Mouse (Mus musculus) testis, adult 2 months (tissue): ENCODE results near the gene Polrmt. TPM values are rescaled to one million over a fixed set of nuclear protein-coding genes. Genes with fewer than 3 reads are reported as not detected.

ENCODE experiments used
- H3K27ac ChIP-seq: fragments of 200-500 bp; 2 replicates; pipeline ENCODE4 v1.5.1; 2012; ENCODE audit warnings: low read depth, low read length; ENCODE audit not compliant: control insufficient read depth, insufficient read depth
- H3K27me3 ChIP-seq: fragments of 200-500 bp; 2 replicates; pipeline ENCODE4 v1.6.1; 2012; ENCODE audit warnings: mild to moderate bottlenecking, low read length, moderate library complexity; ENCODE audit not compliant: control insufficient read depth, insufficient read depth
- H3K36me3 ChIP-seq: fragments of 200-500 bp; 2 replicates; pipeline ENCODE4 v1.6.1; 2012; ENCODE audit warnings: mild to moderate bottlenecking, low read length; ENCODE audit not compliant: control insufficient read depth, insufficient read depth
- H3K4me1 ChIP-seq: fragments of 200-500 bp; 2 replicates; pipeline ENCODE4 v1.6.1; 2012; ENCODE audit warnings: low read length; ENCODE audit not compliant: control insufficient read depth, insufficient read depth
- H3K4me3 ChIP-seq: fragments of 200-500 bp; 2 replicates; pipeline ENCODE4 v1.5.1; 2012; ENCODE audit warnings: low read depth, mild to moderate bottlenecking, low read length, moderate library complexity, mixed read lengths; ENCODE audit not compliant: control insufficient read depth
- CTCF ChIP-seq: fragments of 200-500 bp; IDR thresholded peaks from 2 replicates; pipeline ENCODE4 v1.5.1; 2012; ENCODE audit warnings: low read depth, mild to moderate bottlenecking, inconsistent platforms, low read length, moderate library complexity; ENCODE audit not compliant: control insufficient read depth, insufficient read depth, insufficient replicate concordance
- POLR2A ChIP-seq: fragments of 200-500 bp; IDR thresholded peaks from 2 replicates; pipeline ENCODE4 v1.6.1; 2012; ENCODE audit warnings: low read depth, mild to moderate bottlenecking, inconsistent platforms, low read length, moderate library complexity; ENCODE audit not compliant: control insufficient read depth
- polyA plus RNA-seq: library from polyadenylated mRNA; depleted of rRNA; stranded (reverse); fragments of >200 nt; gene quantifications from 2 replicates; pipeline ENCODE4 v1.2.3, GENCODE M21; 2012; rRNA removed

Polrmt gene
- polyA plus RNA-seq, result 30.6 and 32.5 TPM in 2 replicates

DNA sequence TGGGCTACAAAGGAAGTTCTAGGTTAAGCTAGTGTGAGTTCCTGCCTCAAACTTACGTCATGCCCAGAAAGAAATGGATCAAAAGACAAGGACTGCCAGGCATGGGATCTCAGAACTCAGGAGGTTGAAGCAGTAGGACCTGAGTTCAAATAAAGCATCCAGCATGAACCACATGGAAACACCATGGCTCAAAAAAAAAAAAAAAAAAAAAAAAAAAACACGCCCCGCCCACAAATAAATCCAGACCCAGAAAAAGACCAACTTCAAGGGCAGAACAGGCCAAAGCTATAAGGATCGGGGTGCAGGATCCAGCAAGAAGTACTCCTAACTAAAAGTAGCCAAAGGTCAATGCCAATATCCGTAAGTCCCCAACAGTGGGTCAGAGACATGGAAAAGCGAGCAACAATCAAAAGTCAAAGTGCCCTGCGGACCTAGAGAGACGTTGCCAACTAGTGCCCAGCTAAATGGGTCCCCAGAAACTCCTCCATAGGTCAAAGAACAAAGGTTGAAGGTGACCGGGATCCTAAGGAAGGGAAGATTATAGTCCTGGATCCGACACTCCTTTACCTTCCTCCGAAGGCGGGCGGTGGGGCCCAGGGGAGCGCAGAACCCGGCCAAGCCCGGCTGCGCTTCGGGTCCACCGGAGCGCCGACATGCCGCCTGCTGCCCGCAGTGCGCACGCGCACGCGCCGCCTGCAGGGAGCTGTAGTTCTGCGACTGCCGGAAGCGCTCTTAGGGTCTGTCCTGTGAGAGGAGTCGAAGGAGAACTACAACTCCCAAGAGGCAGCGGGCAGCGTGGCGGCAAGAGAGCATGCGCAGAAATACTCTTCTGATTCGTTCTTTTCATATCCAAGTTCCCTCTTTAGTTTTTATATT, at the start of gene Polrmt:
Polrmt (minus strand) TSS at position 684 of the 876 bp plus-strand sequence.
- Histone ChIP-seq H3K36me3 (no peaks in the 10 kb centered on the region; the same call in 1 of the 2 replicates), H3K4me1 (peaks cover 4% of the 10 kb centered on the region), H3K27ac (peak within 1 kb of the TSS; percentile 30), H3K4me3 (peak within 1 kb of the TSS; percentile 88), H3K27me3 (no peaks in the 10 kb centered on the region)
- TF ChIP-seq CTCF, result no peak
- peak; percentile 84 for TF ChIP-seq POLR2A

DNA sequence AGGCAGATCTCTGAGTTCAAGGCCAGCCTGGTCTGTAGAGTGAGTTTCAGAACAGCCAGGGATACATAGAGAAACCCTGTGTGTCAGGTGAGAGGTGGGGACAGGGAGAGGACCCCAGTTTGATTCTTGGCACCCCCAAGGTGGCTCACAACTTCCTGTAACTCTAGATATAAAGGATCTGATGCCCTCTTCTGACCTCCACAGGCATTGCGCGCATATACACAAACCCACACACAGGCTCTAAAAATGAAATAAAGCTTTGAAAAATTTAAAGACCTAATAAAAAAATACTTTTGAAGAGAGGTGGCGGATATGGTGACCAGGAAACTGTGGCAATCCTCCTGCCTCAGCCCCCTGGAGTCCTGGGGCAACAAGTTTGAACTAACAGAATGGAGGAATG, 49.5 kb upstream of the Polrmt start:
- H3K27ac ChIP-seq, result no peak overlapping the region
- H3K4me1 ChIP-seq, result peaks cover 19% of the 10 kb centered on the region
- H3K4me3 ChIP-seq, result no peak overlapping the region
- no peaks in the 10 kb centered on the region for H3K36me3 ChIP-seq
- TF ChIP-seq POLR2A (no peak), CTCF (no peak)
- no peaks in the 10 kb centered on the region for H3K27me3 ChIP-seq

DNA sequence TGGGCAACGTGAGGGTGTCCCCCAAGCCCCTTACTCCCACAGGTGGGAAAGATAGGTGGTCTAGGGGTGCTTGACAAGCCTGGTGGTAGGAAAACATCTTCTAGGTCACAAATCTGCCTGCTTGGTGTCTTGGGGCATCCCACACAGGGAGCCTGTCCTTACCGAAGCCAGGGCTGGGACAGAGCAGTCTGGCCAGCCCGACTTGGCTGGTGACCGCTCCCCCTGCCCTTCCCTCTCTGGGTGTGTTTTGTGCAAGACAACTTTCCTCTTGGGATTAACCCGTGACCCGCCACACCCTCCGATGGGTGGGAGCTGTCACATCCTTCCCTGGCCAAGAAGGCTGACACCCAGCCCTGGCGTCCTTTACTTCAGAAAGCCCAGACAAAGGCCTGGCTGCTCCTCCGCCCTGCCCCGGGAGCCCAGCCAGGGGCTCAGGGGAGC, 48.1 kb upstream of the Polrmt start:
- Histone ChIP-seq H3K27ac (peak overlapping the region; percentile 56), H3K4me1 (peaks cover 19% of the 10 kb centered on the region)
- no peak for TF ChIP-seq CTCF
- TF ChIP-seq POLR2A, result peak; percentile 51; the same call in 1 of the 2 replicates

DNA sequence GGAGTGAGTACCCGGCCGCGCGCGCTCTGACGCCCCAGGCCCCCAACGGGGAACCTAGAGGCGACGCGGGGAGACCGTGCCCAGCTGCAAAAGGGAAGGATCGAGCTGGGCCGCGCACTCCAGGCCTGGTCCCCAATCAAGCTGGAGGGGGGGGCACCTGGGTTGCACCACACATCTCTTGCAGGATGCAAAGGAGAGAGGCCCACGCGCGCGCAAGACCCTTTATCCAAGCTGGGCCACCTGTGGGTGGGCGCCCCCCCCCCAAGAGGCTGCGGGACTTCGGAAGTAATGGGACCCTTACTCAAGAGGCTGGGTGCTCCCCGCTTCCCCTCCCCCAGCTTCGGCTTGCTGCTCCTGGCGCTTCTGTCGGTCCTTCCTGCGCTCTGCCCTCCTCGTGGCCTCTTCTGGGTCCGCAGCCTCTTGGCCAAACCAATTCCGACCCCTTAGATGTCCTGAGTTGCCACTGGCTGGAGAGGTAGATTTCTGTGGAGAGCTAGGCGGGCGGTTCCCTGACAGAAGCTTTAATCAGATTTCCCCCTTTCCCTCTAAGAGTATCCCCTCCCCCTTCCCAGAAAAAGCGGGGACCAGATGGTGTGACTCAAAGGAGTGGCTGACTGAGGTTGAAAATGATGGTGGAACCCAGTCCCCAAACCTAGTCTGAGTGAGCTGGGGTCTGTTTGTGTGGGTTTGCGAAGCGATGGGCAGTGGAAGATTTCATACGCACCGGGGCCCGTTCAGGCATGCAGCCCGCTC, 47.5 kb upstream of the Polrmt start:
- Histone ChIP-seq H3K36me3 (no peaks in the 10 kb centered on the region), H3K27me3 (no peaks in the 10 kb centered on the region), H3K27ac (peak overlapping the region; percentile 56), H3K4me1 (peaks cover 19% of the 10 kb centered on the region), H3K4me3 (peak overlapping the region; percentile 83)
- TF ChIP-seq CTCF (no peak), POLR2A (no peak)

More for the DNA sequence above, 48.1 kb upstream of the Polrmt start:
- no peaks in the 10 kb centered on the region for H3K27me3 ChIP-seq
- H3K36me3 ChIP-seq, result no peaks in the 10 kb centered on the region
- peak overlapping the region; percentile 83 for H3K4me3 ChIP-seq

DNA sequence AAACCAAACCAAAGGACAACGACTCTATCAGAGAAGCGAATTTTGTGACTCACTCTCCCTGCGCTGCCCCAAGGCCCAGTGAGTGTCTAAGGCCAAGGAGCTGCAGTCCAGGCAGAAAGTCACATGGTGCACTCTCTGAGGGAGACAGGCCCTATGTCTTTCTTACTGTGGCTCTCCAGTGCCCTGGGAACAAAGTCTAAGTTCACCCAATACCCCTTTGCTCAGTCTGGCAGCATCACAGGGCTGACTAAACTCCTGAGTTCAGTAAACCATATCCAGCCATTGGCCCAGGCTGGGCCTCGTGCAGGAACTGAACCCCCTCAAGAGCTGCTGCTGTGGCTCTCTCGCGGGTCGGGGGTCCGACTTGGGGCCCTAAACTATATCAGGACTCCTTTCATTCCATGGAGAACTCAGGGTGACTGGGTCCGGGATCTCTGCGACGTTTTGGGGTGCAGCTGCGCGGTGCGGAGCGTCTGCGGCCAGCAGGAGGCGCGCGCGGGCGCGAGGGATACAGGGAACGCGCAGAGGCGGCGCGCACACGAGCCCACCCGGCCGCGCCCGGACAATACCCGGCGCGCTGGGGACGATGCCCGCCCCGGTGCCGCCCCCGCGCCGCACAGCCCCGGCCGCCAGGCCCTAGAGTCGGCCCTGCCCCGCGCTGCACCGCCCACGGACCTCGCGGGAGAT, 46.8 kb upstream of the Polrmt start, which contains the start of gene Palm:
Palm (plus strand) TSS at position 522 of the 687 bp plus-strand sequence.
- H3K4me1 ChIP-seq, result peaks cover 19% of the 10 kb centered on the region
- peak within 1 kb of the TSS; percentile 83 for H3K4me3 ChIP-seq
- H3K27ac ChIP-seq, result peak within 1 kb of the TSS; percentile 59
- H3K36me3 ChIP-seq, result no peaks in the 10 kb centered on the region
- no peaks in the 10 kb centered on the region for H3K27me3 ChIP-seq
- TF ChIP-seq CTCF, result peak; percentile 68; the same call in 1 of the 2 replicates
- TF ChIP-seq POLR2A, result peak; percentile 17; the same call in 1 of the 2 replicates

DNA sequence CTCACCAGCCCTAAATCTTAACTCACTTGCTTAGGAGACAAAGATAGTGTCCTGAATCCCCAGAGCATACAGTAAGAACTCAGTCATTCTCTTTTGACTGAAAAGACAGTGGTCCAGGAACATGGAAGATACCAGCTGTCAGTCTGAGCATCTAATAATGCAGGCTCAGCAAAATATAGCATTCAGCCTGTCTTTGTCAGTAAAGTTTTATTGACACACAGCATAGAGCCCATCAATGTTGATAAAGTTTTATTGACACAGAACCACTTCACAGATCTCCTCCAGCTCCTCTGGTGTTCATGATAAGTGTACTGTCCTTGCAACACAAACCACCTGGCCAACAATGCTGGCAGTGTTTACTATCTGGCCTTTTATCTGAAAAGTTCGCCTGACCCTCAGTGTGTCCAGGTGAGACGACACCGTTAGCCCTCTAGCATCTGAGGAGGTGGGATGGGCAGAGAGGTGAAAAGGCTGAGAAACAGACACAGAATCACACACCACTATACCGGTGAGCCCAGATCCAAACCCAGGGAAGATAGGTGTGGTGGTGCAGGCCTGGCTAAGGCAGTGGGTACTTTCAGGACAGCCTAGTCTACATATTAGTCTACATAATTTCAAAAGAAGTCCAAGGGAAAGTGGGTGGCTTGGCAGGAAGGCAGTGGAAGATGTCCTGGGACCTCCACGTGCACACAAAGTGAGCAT, 46.1 kb upstream of the Polrmt start:
- no peaks in the 10 kb centered on the region for H3K36me3 ChIP-seq
- no peaks in the 10 kb centered on the region for H3K27me3 ChIP-seq
- TF ChIP-seq POLR2A (no peak), CTCF (no peak)
- no peak overlapping the region for H3K4me3 ChIP-seq
- no peak overlapping the region for H3K27ac ChIP-seq
- H3K4me1 ChIP-seq, result peaks cover 19% of the 10 kb centered on the region

DNA sequence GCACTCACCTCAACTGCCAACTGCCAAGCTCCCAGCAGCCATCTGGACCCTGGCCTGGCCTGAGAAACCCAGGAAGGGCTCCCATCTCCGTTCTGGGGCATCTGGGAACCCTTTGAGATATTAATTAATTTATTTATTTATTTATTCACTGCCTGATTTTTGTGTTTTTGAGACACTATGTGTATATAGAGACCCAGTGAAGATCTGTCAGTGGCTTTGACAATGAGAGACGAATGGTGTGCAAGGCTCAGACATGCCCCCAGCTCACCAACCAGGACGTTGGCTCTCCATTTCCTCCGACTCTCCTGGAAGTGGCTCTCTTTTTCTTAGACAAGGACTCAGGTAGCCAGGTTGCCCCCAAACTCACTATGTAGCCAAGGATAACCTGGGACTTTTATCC, 44.5 kb upstream of the Polrmt start, which contains the start of gene Prss57:
Prss57 (minus strand) TSS at position 101 of the 400 bp plus-strand sequence.
- Histone ChIP-seq H3K27ac (no peak within 1 kb of the TSS), H3K4me1 (peaks cover 19% of the 10 kb centered on the region), H3K36me3 (no peaks in the 10 kb centered on the region), H3K4me3 (no peak within 1 kb of the TSS), H3K27me3 (no peaks in the 10 kb centered on the region)
- TF ChIP-seq CTCF (no peak), POLR2A (no peak)
